Mouse (Mus musculus): ENCODE results near the gene Cox19.

Gene Cox19

GRCm38 (mm10) chr5:139294089-139294488 is 57.1 kb downstream of the Cox19 start:
- no peak for DNase-seq (ENCODE audit: low spot score in 2 of 2)

GRCm38 (mm10) chr5:139291811-139292560 is 59.2 kb downstream of the Cox19 start:
- DNase-seq (ENCODE audit: low spot score in 2 of 2): no peak

- no peak for DNase-seq (ENCODE audit: low spot score in 2 of 2)
Observed at GRCm38 (mm10) chr5:139290467-139291259, 60.6 kb downstream of the Cox19 start.

GRCm38 (mm10) chr5:139288591-139288990 is 62.6 kb downstream of the Cox19 start:
- DNase-seq (ENCODE audit: low spot score in 2 of 2): no peak

GRCm38 (mm10) chr5:139287787-139288186 is 63.4 kb downstream of the Cox19 start:
- DNase-seq (ENCODE audit: low spot score in 2 of 2): no peak

GRCm38 (mm10) chr5:139287099-139287498 is 64.1 kb downstream of the Cox19 start:
- DNase-seq (ENCODE audit: low spot score in 2 of 2): no peak
